Mouse (Mus musculus): ENCODE measurements around the gene Pitpnc1.

DNA sequence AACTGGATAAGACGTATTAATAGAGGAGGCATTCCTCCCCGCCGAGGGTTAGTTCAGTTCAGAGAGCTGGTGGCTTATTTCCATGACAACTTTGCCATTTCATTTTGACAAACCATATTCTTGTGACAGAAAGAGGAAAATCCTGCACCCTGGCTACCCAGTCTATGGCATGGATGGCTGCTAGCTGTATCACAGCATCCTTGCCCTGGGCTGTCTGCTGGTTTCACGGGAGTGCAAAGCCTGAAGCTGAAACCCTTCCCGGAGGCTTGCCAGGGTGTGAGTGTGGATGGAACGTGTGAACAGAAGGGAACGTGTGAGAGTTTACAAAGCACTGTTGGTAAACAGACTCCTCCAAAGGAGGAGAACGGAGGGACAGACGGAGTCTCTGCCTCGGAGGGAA, 80.5 kb downstream of the Pitpnc1 start:
- TF ChIP-seq CTCF (IDR thresholded peaks at IDR 0.05; ENCODE audit: low read depth, low read length), result no peak
- TF ChIP-seq POLR2A (IDR thresholded peaks at IDR 0.05; ENCODE audit: extremely low read depth, insufficient read depth, low read length), result no peak
